Mouse (Mus musculus) urinary bladder, adult 2 months (tissue): ENCODE results near the gene Smagp. TPM values are rescaled to one million over a fixed set of nuclear protein-coding genes. Genes with fewer than 3 reads are reported as not detected.

Source experiments
- DNase-seq: peaks from one replicate; pipeline ENCODE4 v3.0.0; 2022; ENCODE audit warnings: low spot score
- polyA plus RNA-seq: library from polyadenylated mRNA; depleted of rRNA; stranded (reverse); fragments of >200 nt; gene quantifications from 2 replicates; pipeline ENCODE4 v1.2.3, GENCODE M21; 2012; rRNA removed

The Smagp gene
- polyA plus RNA-seq, 1 experiment: 65.7 TPM

GRCm38 (mm10) chr15:100590436-100590835 is 46.3 kb downstream of the Smagp start:
- DNase-seq: no peak

- no peak for DNase-seq
Measured at GRCm38 (mm10) chr15:100588297-100588696, 48.4 kb downstream of the Smagp start.

- no peak for DNase-seq
Measured at GRCm38 (mm10) chr15:100587166-100587565, 49.6 kb downstream of the Smagp start.

DNA sequence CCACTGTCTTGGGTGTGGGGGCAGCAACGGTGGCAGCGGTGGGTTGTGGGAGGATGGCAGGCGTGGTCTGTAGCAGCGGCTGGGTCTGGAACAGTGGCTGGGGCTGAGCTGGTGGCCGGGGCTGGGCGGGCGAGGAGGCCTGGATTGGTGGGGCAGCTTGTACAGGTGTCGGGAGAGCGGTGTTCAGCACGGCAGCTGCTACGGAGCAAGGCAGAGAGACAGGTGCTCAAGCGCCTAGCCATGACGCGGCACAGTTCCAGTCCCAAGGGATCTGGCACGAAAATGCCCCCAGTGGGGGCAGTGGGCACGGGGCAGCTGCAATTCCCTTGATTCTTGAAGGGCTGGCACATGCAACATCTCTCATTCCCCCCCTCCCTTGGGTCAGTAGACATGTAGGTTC is 50.8 kb downstream of the Smagp start:
- no peak for DNase-seq

DNA sequence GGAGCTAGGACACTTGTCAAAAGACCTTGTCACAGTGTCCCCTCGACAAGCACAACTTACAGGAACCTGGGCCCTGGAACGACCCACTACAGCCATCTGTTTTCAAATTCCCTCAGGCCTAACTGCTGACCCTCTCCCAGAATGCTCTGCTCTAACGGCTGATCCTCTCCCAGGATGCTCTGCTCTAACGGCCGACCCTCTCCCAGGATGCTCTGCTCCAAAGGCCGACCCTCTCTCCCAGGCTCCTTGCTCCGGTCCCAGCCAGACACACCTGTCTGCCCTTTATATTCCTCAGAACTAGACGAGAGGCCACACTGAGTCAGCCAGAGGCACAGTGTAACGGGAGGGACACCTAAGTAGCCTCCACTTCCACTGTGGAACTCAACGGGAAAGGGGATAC is 56.6 kb downstream of the Smagp start:
- no peak for DNase-seq

DNA sequence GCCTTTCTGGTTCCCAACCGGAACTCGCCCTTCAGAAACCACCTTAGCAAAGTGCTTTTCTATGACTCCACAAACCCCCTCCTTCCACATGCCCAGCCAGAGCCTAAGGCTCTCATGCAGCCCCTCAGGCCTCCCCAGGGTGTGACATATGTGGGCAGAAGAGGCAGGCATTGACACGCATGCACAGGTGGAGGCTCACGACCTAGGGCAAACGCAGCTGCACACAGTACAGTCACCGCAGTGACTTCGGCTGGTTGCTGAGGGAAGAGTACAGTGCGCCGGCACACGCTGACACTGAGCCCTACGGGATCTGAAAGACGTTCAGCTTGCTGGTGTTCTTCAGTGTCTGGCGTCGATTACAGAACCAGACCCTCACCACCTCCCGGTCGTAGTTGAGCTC is 58.8 kb downstream of the Smagp start:
- DNase-seq: no peak

GRCm38 (mm10) chr15:100576810-100577209 is 59.9 kb downstream of the Smagp start:
- no peak for DNase-seq

DNA sequence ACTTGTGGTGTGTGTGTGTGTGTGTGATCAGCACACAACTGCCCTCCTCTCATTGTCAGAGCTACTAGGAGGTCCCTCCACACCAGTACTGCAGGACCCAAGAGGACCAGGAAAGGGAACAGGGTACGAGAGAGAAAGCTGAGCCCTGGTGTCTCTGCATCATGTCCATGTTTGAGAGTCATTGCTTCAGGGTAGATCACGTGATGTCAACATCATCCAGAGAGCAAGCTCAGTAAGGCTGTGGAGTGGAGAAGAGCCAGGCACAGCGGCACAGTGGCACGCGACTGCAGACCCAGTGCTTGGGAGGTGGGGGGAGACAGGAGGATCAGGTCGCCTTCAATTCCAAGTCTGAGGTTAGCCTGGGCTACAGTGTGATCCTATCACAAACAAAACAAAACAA is 60.3 kb downstream of the Smagp start:
- DNase-seq: no peak

GRCm38 (mm10) chr15:100575366-100575765 is 61.4 kb downstream of the Smagp start:
- no peak for DNase-seq

DNA sequence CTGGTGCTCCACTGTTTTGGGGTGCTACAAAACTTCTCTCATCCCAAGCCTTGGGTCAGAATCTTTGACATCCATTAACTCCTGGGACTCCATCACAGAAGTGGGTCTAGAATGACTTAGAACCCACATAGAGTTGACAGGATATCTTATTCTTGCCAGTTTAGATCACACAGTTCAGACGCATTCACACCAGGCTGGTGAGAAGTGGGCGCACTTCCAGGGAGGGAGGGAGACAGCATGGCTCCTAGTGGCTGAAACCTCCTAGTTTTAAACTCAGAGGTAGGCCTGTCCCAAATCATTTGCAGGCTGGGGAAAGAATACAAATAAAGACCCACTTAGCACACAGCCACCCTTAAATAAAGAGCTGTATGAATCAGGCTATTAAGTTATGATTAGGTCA is 62.4 kb downstream of the Smagp start:
- DNase-seq: no peak

GRCm38 (mm10) chr15:100573946-100574345 is 62.8 kb downstream of the Smagp start:
- no peak for DNase-seq

Other genes with a start within 250 kb of the Smagp start
- not detected in 2 replicates for gene Gm5475, start 214.8 kb downstream of the Smagp start, polyA plus RNA-seq
- gene Slc11a2, start 211.9 kb downstream of the Smagp start, polyA plus RNA-seq: 19.3 and 21.5 TPM in 2 replicates
- gene Letmd1, start 167.9 kb downstream of the Smagp start, polyA plus RNA-seq: 46.8 and 50.4 TPM in 2 replicates
- 3.2 and 3.8 TPM in 2 replicates for gene Csrnp2, start 141.5 kb downstream of the Smagp start, polyA plus RNA-seq
- gene Tfcp2, start 84.9 kb downstream of the Smagp start, polyA plus RNA-seq: 14.4 and 15.4 TPM in 2 replicates
- 14.4 and 23.0 TPM in 2 replicates for gene Pou6f1, start 37.0 kb downstream of the Smagp start, polyA plus RNA-seq
- 255 and 281 TPM in 2 replicates for gene Dazap2, start 21.6 kb downstream of the Smagp start, polyA plus RNA-seq
- gene Bin2, start 32.6 kb upstream of the Smagp start, polyA plus RNA-seq: 6.5 and 6.6 TPM in 2 replicates
- gene Cela1, start 51.0 kb upstream of the Smagp start, polyA plus RNA-seq: 97.3 and 135 TPM in 2 replicates
- 14.7 and 20.5 TPM in 2 replicates for gene Galnt6, start 92.4 kb upstream of the Smagp start, polyA plus RNA-seq
- gene Slc4a8, start 124.8 kb upstream of the Smagp start, polyA plus RNA-seq: 5.5 and 5.6 TPM in 2 replicates
- gene Scn8a, start 232.9 kb upstream of the Smagp start, polyA plus RNA-seq: 0.41 and 0.48 TPM in 2 replicates